Mouse (Mus musculus): Measurements from ENCODE around the gene Rassf6. TPM values are rescaled to one million over a fixed set of nuclear protein-coding genes. Genes with fewer than 3 reads are reported as not detected.

Rassf6 gene
- total and polyA plus RNA-seq, 3 experiments: not detected

- DNase-seq (ENCODE audit: low spot score) (peak; percentile 24), ATAC-seq (ENCODE audit: extremely low read depth, insufficient number of reproducible peaks, low FRiP score, poor library complexity, severe bottlenecking) (0 out of 2 replicates have a peak, but pooled peaks have one; percentile 28)
- no peaks in the 10 kb centered on the region; the same call in 1 of the 2 replicates for H3K4me1 ChIP-seq (ENCODE audit: insufficient read depth, low read depth, low read length)
- H3K4me3 ChIP-seq (ENCODE audit: low read depth, low read length): no peak overlapping the region
- no peak for TF ChIP-seq GATA1 (IDR thresholded peaks at IDR 0.05; ENCODE audit: borderline replicate concordance, low read length)
- peak; percentile 41; the same call in 1 of the 2 replicates for TF ChIP-seq CTCF (IDR thresholded peaks at IDR 0.05; ENCODE audit: low read depth, low read length)
- H3K27me3 ChIP-seq (ENCODE audit: insufficient read depth, low read length): peaks cover 4% of the 10 kb centered on the region; the same call in 1 of the 2 replicates
- no peaks in the 10 kb centered on the region for H3K9me3 ChIP-seq (replicated peaks)
- no peaks in the 10 kb centered on the region for H3K36me3 ChIP-seq (replicated peaks)
These were observed 12.3 kb upstream of the Rassf6 start for GRCm38 (mm10) chr5:90652724-90653123.

GRCm38 (mm10) chr5:90650466-90651150 lies 10.2 kb upstream of the Rassf6 start:
- peaks cover 4% of the 10 kb centered on the region; the same call in 1 of the 2 replicates for H3K27me3 ChIP-seq (ENCODE audit: insufficient read depth, low read length)
- no peak for TF ChIP-seq GATA2 (IDR thresholded peaks at IDR 0.05; ENCODE audit: borderline replicate concordance, low read depth, low read length)
- TF ChIP-seq TAL1 (conservative IDR thresholded peaks at IDR 0.05; ENCODE audit: low read depth, low read length): no peak
- TF ChIP-seq POLR2AphosphoS5 (IDR thresholded peaks at IDR 0.05; ENCODE audit: insufficient replicate concordance, low read depth, low read length): no peak
- no peak for TF ChIP-seq GATA1 (IDR thresholded peaks at IDR 0.05; ENCODE audit: borderline replicate concordance, low read length)
- TF ChIP-seq CTCF (IDR thresholded peaks at IDR 0.05; ENCODE audit: low read depth, low read length): no peak
- H3K4me3 ChIP-seq (ENCODE audit: low read depth, low read length): no peak overlapping the region
- no peak for ATAC-seq (ENCODE audit: extremely low read depth, insufficient number of reproducible peaks, low FRiP score, poor library complexity, severe bottlenecking)
- H3K4me1 ChIP-seq (ENCODE audit: insufficient read depth, low read depth, low read length): no peaks in the 10 kb centered on the region; the same call in 1 of the 2 replicates
- H3K36me3 ChIP-seq (replicated peaks): no peaks in the 10 kb centered on the region
- H3K9me3 ChIP-seq (replicated peaks): no peaks in the 10 kb centered on the region
- DNase-seq (ENCODE audit: low spot score): no peak

GRCm38 (mm10) chr5:90647473-90647872 lies 7.0 kb upstream of the Rassf6 start:
- Histone ChIP-seq H3K4me3 (ENCODE audit: low read depth, low read length) (no peak overlapping the region), H3K27me3 (ENCODE audit: insufficient read depth, low read length) (no peaks in the 10 kb centered on the region)

GRCm38 (mm10) chr5:90646398-90646797 lies 5.9 kb upstream of the Rassf6 start:
- no peak for TF ChIP-seq GATA2 (IDR thresholded peaks at IDR 0.05; ENCODE audit: borderline replicate concordance, low read depth, low read length)
- TF ChIP-seq TAL1 (conservative IDR thresholded peaks at IDR 0.05; ENCODE audit: low read depth, low read length): no peak
- TF ChIP-seq POLR2AphosphoS5 (IDR thresholded peaks at IDR 0.05; ENCODE audit: insufficient replicate concordance, low read depth, low read length): no peak
- TF ChIP-seq CTCF (IDR thresholded peaks at IDR 0.05; ENCODE audit: low read depth, low read length): no peak
- no peak for TF ChIP-seq GATA1 (IDR thresholded peaks at IDR 0.05; ENCODE audit: borderline replicate concordance, low read length)
- ATAC-seq (ENCODE audit: extremely low read depth, insufficient number of reproducible peaks, low FRiP score, poor library complexity, severe bottlenecking) (no peak), DNase-seq (ENCODE audit: low spot score) (no peak)
- Histone ChIP-seq H3K4me1 (ENCODE audit: insufficient read depth, low read depth, low read length) (no peaks in the 10 kb centered on the region), H3K36me3 (replicated peaks) (no peaks in the 10 kb centered on the region), H3K4me3 (ENCODE audit: low read depth, low read length) (no peak overlapping the region), H3K27me3 (ENCODE audit: insufficient read depth, low read length) (no peaks in the 10 kb centered on the region), H3K9me3 (replicated peaks) (no peaks in the 10 kb centered on the region)

More at GRCm38 (mm10) chr5:90647473-90647872, 7.0 kb upstream of the Rassf6 start:
- no peak for TF ChIP-seq GATA1 (IDR thresholded peaks at IDR 0.05; ENCODE audit: borderline replicate concordance, low read length)
- no peak for TF ChIP-seq GATA2 (IDR thresholded peaks at IDR 0.05; ENCODE audit: borderline replicate concordance, low read depth, low read length)
- TF ChIP-seq TAL1 (conservative IDR thresholded peaks at IDR 0.05; ENCODE audit: low read depth, low read length): no peak
- no peak for TF ChIP-seq POLR2AphosphoS5 (IDR thresholded peaks at IDR 0.05; ENCODE audit: insufficient replicate concordance, low read depth, low read length)
- TF ChIP-seq CTCF (IDR thresholded peaks at IDR 0.05; ENCODE audit: low read depth, low read length): no peak
- H3K4me1 ChIP-seq (ENCODE audit: insufficient read depth, low read depth, low read length): no peaks in the 10 kb centered on the region
- no peaks in the 10 kb centered on the region for H3K36me3 ChIP-seq (replicated peaks)
- DNase-seq (ENCODE audit: low spot score): no peak
- no peaks in the 10 kb centered on the region for H3K9me3 ChIP-seq (replicated peaks)
- no peak for ATAC-seq (ENCODE audit: extremely low read depth, insufficient number of reproducible peaks, low FRiP score, poor library complexity, severe bottlenecking)

GRCm38 (mm10) chr5:90645579-90645978 lies 5.1 kb upstream of the Rassf6 start:
- no peak for ATAC-seq (ENCODE audit: extremely low read depth, insufficient number of reproducible peaks, low FRiP score, poor library complexity, severe bottlenecking)
- Histone ChIP-seq H3K36me3 (replicated peaks) (no peaks in the 10 kb centered on the region), H3K27me3 (ENCODE audit: insufficient read depth, low read length) (peaks cover under 1% of the 10 kb centered on the region; the same call in 1 of the 2 replicates), H3K4me3 (ENCODE audit: low read depth, low read length) (no peak overlapping the region), H3K4me1 (ENCODE audit: insufficient read depth, low read depth, low read length) (no peaks in the 10 kb centered on the region), H3K9me3 (replicated peaks) (no peaks in the 10 kb centered on the region)
- DNase-seq (ENCODE audit: low spot score): no peak
- no peak for TF ChIP-seq GATA1 (IDR thresholded peaks at IDR 0.05; ENCODE audit: borderline replicate concordance, low read length)
- TF ChIP-seq POLR2AphosphoS5 (IDR thresholded peaks at IDR 0.05; ENCODE audit: insufficient replicate concordance, low read depth, low read length): no peak
- TF ChIP-seq TAL1 (conservative IDR thresholded peaks at IDR 0.05; ENCODE audit: low read depth, low read length): no peak
- TF ChIP-seq CTCF (IDR thresholded peaks at IDR 0.05; ENCODE audit: low read depth, low read length): no peak
- TF ChIP-seq GATA2 (IDR thresholded peaks at IDR 0.05; ENCODE audit: borderline replicate concordance, low read depth, low read length): no peak

- TF ChIP-seq GATA2 (IDR thresholded peaks at IDR 0.05; ENCODE audit: borderline replicate concordance, low read depth, low read length) (no peak), CTCF (IDR thresholded peaks at IDR 0.05; ENCODE audit: low read depth, low read length) (no peak), GATA1 (IDR thresholded peaks at IDR 0.05; ENCODE audit: borderline replicate concordance, low read length) (no peak), TAL1 (conservative IDR thresholded peaks at IDR 0.05; ENCODE audit: low read depth, low read length) (no peak), POLR2AphosphoS5 (IDR thresholded peaks at IDR 0.05; ENCODE audit: insufficient replicate concordance, low read depth, low read length) (no peak)
- Histone ChIP-seq H3K9me3 (replicated peaks) (no peaks in the 10 kb centered on the region), H3K4me3 (ENCODE audit: low read depth, low read length) (no peak overlapping the region), H3K4me1 (ENCODE audit: insufficient read depth, low read depth, low read length) (no peaks in the 10 kb centered on the region), H3K36me3 (replicated peaks) (no peaks in the 10 kb centered on the region), H3K27me3 (ENCODE audit: insufficient read depth, low read length) (peaks cover 5% of the 10 kb centered on the region; the same call in 1 of the 2 replicates)
- DNase-seq (ENCODE audit: low spot score) (no peak), ATAC-seq (ENCODE audit: extremely low read depth, insufficient number of reproducible peaks, low FRiP score, poor library complexity, severe bottlenecking) (no peak)
These were observed 757 bp upstream of the Rassf6 start for GRCm38 (mm10) chr5:90641218-90641610.

Measured in G1E (cell line).